Mouse (Mus musculus) ES-Bruce4 (cell line): ENCODE data around the gene A230050P20Rik. TPM values are rescaled to one million over a fixed set of nuclear protein-coding genes. Genes with fewer than 3 reads are reported as not detected.
A peak's percentile ranks its signal among the peaks of the same experiment; 100 is the strongest.

ENCODE experiments used
- H3K27ac ChIP-seq: 2 replicates; pipeline ENCODE4 v1.5.1; 2012; ENCODE audit warnings: low read length, inconsistent platforms; ENCODE audit not compliant: insufficient read depth
- H3K27me3 ChIP-seq: 2 replicates; pipeline ENCODE4 v1.6.1; 2012; ENCODE audit warnings: mild to moderate bottlenecking, low read length, inconsistent platforms; ENCODE audit not compliant: control insufficient read depth, poor library complexity, insufficient read depth, severe bottlenecking
- H3K36me3 ChIP-seq: 2 replicates; pipeline ENCODE4 v1.6.1; 2012; ENCODE audit warnings: inconsistent platforms, mild to moderate bottlenecking, low read length, moderate library complexity; ENCODE audit not compliant: control insufficient read depth, poor library complexity, insufficient read depth, severe bottlenecking
- H3K4me1 ChIP-seq: one replicate; pipeline ENCODE4 v1.8.1; 2011; ENCODE audit warnings: low read length; ENCODE audit not compliant: control insufficient read depth, insufficient read depth
- H3K4me3 ChIP-seq: 2 replicates; pipeline ENCODE4 v1.5.1; 2011; ENCODE audit warnings: low read depth, mild to moderate bottlenecking, low read length
- H3K9ac ChIP-seq: 2 replicates; pipeline ENCODE4 v1.6.1; 2012; ENCODE audit warnings: low read depth, mild to moderate bottlenecking, inconsistent platforms; ENCODE audit not compliant: poor library complexity, severe bottlenecking
- H3K9me3 ChIP-seq: replicated peaks from 2 replicates; pipeline ENCODE4 v1.6.1; 2012; ENCODE audit warnings: mild to moderate bottlenecking, low read length, inconsistent platforms; ENCODE audit not compliant: control insufficient read depth, poor library complexity, insufficient read depth, severe bottlenecking
- CTCF ChIP-seq: IDR thresholded peaks from one replicate; pipeline ENCODE4 v1.8.1; 2011; ENCODE audit warnings: low read depth, low read length
- EP300 ChIP-seq: IDR thresholded peaks from 2 replicates; pipeline ENCODE4 v1.6.1; 2011; ENCODE audit warnings: low read depth, low read length; ENCODE audit not compliant: insufficient read depth
- POLR2A ChIP-seq: IDR thresholded peaks from one replicate; pipeline ENCODE4 v1.8.1; 2011; ENCODE audit warnings: low read length; ENCODE audit not compliant: insufficient read depth
- polyA plus RNA-seq: library from polyadenylated mRNA; stranded (reverse); fragments of >200 nt; gene quantifications from 2 replicates; pipeline ENCODE4 v1.2.4, GENCODE M21; 2011; ENCODE audit warnings: low read depth; ENCODE audit not compliant: missing spikeins, insufficient read depth, insufficient read length

Gene A230050P20Rik
- polyA plus RNA-seq, 1 experiment: 20.5 TPM

GRCm38 (mm10) chr9:20886563-20886962 is 18.1 kb downstream of the A230050P20Rik start:
- H3K4me1 ChIP-seq: peaks cover 3% of the 10 kb centered on the region

GRCm38 (mm10) chr9:20887191-20887590 is 18.7 kb downstream of the A230050P20Rik start:
- no peak for TF ChIP-seq CTCF
- no peak for TF ChIP-seq EP300
- no peak for TF ChIP-seq POLR2A
- H3K4me3 ChIP-seq: peak overlapping the region; percentile 25; the same call in 1 of the 2 replicates
- H3K27me3 ChIP-seq: no peaks in the 10 kb centered on the region
- H3K36me3 ChIP-seq: peaks cover 31% of the 10 kb centered on the region
- H3K4me1 ChIP-seq: peaks cover 3% of the 10 kb centered on the region
- 0 out of 2 replicates have a peak, but pooled peaks cover 7% of the 10 kb centered on the region for H3K9me3 ChIP-seq
- H3K9ac ChIP-seq: peak overlapping the region; percentile 53
- H3K27ac ChIP-seq: no peak overlapping the region

More at GRCm38 (mm10) chr9:20886563-20886962, 18.1 kb downstream of the A230050P20Rik start:
- Histone ChIP-seq H3K27ac (no peak overlapping the region), H3K9me3 (0 out of 2 replicates have a peak, but pooled peaks cover 7% of the 10 kb centered on the region), H3K4me3 (no peak overlapping the region), H3K36me3 (peaks cover 24% of the 10 kb centered on the region), H3K27me3 (no peaks in the 10 kb centered on the region), H3K9ac (no peak overlapping the region; the same call in 1 of the 2 replicates)
- no peak for TF ChIP-seq CTCF
- no peak for TF ChIP-seq EP300
- no peak for TF ChIP-seq POLR2A

GRCm38 (mm10) chr9:20887704-20888385 is 19.4 kb downstream of the A230050P20Rik start, which contains the start of gene Ppan:
Gene Ppan, plus strand, starts transcription at chr9:20888175.
- TF ChIP-seq EP300 (peak; percentile 39; the same call in 1 of the 2 replicates), CTCF (no peak), POLR2A (peak; percentile 56)
- peaks cover 37% of the 10 kb centered on the region for H3K36me3 ChIP-seq
- H3K4me3 ChIP-seq: peak within 1 kb of the TSS; percentile 92
- H3K27me3 ChIP-seq: no peaks in the 10 kb centered on the region
- H3K27ac ChIP-seq: peak within 1 kb of the TSS; percentile 75
- 0 out of 2 replicates have a peak, but pooled peaks cover 7% of the 10 kb centered on the region for H3K9me3 ChIP-seq
- H3K9ac ChIP-seq: peak within 1 kb of the TSS; percentile 74
- H3K4me1 ChIP-seq: peaks cover 3% of the 10 kb centered on the region

- no peak for TF ChIP-seq EP300
- no peak for TF ChIP-seq CTCF
- TF ChIP-seq POLR2A: no peak
- H3K27ac ChIP-seq: peak overlapping the region; percentile 0
- H3K4me1 ChIP-seq: peaks cover 3% of the 10 kb centered on the region
- peaks cover 37% of the 10 kb centered on the region for H3K36me3 ChIP-seq
- H3K27me3 ChIP-seq: no peaks in the 10 kb centered on the region
- peak overlapping the region; percentile 74 for H3K9ac ChIP-seq
- H3K9me3 ChIP-seq: 0 out of 2 replicates have a peak, but pooled peaks cover 7% of the 10 kb centered on the region
- peak overlapping the region; percentile 92 for H3K4me3 ChIP-seq
Observed at GRCm38 (mm10) chr9:20888386-20888765, 19.9 kb downstream of the A230050P20Rik start.

- Histone ChIP-seq H3K36me3 (peaks cover 46% of the 10 kb centered on the region), H3K9ac (peak overlapping the region; percentile 74), H3K4me3 (peak overlapping the region; percentile 69)
Observed at GRCm38 (mm10) chr9:20889185-20890141, 21.0 kb downstream of the A230050P20Rik start.

More at GRCm38 (mm10) chr9:20889185-20890141, 21.0 kb downstream of the A230050P20Rik start:
- H3K27ac ChIP-seq: peak overlapping the region; percentile 21; the same call in 1 of the 2 replicates
- H3K4me1 ChIP-seq: peaks cover 3% of the 10 kb centered on the region
- H3K9me3 ChIP-seq: 0 out of 2 replicates have a peak, but pooled peaks cover 4% of the 10 kb centered on the region
- H3K27me3 ChIP-seq: no peaks in the 10 kb centered on the region
- TF ChIP-seq CTCF (no peak), EP300 (0 out of 2 replicates have a peak, but pooled peaks have one; percentile 4), POLR2A (no peak)
